Mouse (Mus musculus): ENCODE measurements around the gene Caskin1.

GRCm38 (mm10) chr17:24451220-24451619, 37.2 kb upstream of the Caskin1 start:
- no peak for TF ChIP-seq CTCF (IDR thresholded peaks at IDR 0.05; ENCODE audit: borderline replicate concordance, insufficient read depth, low read depth, low read length)
- TF ChIP-seq POLR2A (IDR thresholded peaks at IDR 0.05; ENCODE audit: borderline replicate concordance, insufficient read depth, low read length), result no peak

All from cerebellum, adult 2 months (tissue).